Mouse (Mus musculus): ENCODE data around the gene Txnl4b. TPM values are rescaled to one million over a fixed set of nuclear protein-coding genes. Genes with fewer than 3 reads are reported as not detected.

Txnl4b gene
- total and polyA plus RNA-seq, 3 experiments: 4.2 to 5.1 (median 4.8) TPM

DNA sequence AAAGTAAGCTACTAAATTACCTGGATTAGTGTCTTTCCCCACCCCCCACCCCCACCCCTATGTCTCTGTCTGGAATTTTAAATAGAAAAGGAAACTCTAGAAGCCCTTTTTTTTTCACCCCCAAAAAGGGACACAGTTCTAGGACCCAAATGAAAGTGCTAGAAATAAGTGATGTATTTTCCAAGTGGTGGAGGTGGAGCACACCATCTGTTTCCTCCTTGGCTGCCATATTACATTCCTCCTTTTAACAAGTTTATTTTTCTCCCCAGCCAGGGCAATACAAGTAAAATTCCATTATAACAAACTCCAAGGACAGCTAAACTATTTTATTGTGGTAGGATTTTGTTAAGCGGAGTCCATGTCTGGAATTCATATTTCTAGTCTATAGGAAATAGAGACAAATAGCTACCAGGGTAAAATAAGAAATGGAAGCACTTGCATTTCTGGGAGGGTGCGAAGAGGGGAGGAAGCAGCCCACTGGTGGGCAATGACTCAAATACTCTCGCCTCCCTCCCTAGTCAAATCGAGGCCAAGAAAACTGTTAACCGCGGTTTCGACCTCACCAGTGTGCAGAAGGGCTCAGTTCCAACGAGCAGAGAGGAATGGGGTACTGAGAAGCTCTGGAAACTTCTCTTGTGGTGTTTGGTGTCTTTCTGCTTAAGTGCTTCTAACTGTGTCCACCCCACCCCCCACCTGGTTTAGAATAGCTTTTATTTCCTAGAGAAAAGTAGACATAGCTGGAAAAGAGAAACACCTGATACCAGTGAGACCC lies 22.8 kb upstream of the Txnl4b start:
- no peaks in the 10 kb centered on the region for H3K36me3 ChIP-seq (ENCODE audit: control insufficient read depth, insufficient read depth, low read length)
- TF ChIP-seq EP300 (IDR thresholded peaks at IDR 0.05; ENCODE audit: insufficient read depth, low read depth, low read length): no peak
- TF ChIP-seq POLR2A (IDR thresholded peaks at IDR 0.05; ENCODE audit: insufficient read depth, low read depth, low read length): no peak
- no peak for TF ChIP-seq CTCF (IDR thresholded peaks at IDR 0.05)
- WGBS: 59% methylated on average over 8 of the region's 8 CpGs
- no peak for DNase-seq
- H3K9ac ChIP-seq (ENCODE audit: low read depth, low read length): no peak overlapping the region
- no peaks in the 10 kb centered on the region for H3K79me2 ChIP-seq (replicated peaks; ENCODE audit: control insufficient read depth, insufficient read depth, low read length)
- intact Hi-C loops (cut with DNase I): no loop called here
- no peak overlapping the region for H3K27ac ChIP-seq
- H3K27me3 ChIP-seq (ENCODE audit: control insufficient read depth, insufficient read depth, low read length): no peaks in the 10 kb centered on the region
- H3K4me1 ChIP-seq (ENCODE audit: control insufficient read depth, insufficient read depth, low read length): no peaks in the 10 kb centered on the region
- H3K4me3 ChIP-seq: no peak overlapping the region

DNA sequence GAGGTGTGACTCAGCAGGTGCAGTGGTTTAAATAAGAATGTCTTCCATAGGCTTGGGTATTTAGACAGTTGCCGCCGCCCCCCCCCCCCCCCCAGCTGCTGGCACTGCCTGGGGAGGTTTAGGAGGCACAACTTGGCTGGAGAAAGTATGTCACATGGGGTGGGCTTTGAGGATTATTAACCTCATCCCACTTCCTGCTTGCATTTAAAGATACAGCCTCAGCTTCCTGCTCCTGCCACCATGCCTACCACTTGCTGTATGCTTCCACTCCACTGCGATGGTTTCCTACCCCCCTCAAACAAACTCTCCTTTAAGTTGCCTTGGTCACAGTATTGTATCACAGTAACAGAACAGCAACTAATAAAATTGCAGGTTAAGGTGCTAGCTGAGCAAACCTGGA lies 21.6 kb upstream of the Txnl4b start:
- Histone ChIP-seq H3K4me3 (no peak overlapping the region), H3K36me3 (ENCODE audit: control insufficient read depth, insufficient read depth, low read length) (no peaks in the 10 kb centered on the region), H3K9ac (ENCODE audit: low read depth, low read length) (no peak overlapping the region), H3K4me1 (ENCODE audit: control insufficient read depth, insufficient read depth, low read length) (no peaks in the 10 kb centered on the region), H3K27ac (no peak overlapping the region), H3K27me3 (ENCODE audit: control insufficient read depth, insufficient read depth, low read length) (no peaks in the 10 kb centered on the region), H3K79me2 (replicated peaks; ENCODE audit: control insufficient read depth, insufficient read depth, low read length) (no peaks in the 10 kb centered on the region)
- no peak for DNase-seq
- intact Hi-C loops (cut with DNase I): no loop called here
- WGBS: 57% methylated on average over 3 of the region's 3 CpGs
- no peak for TF ChIP-seq POLR2A (IDR thresholded peaks at IDR 0.05; ENCODE audit: insufficient read depth, low read depth, low read length)
- no peak for TF ChIP-seq CTCF (IDR thresholded peaks at IDR 0.05)
- no peak for TF ChIP-seq EP300 (IDR thresholded peaks at IDR 0.05; ENCODE audit: insufficient read depth, low read depth, low read length)

DNA sequence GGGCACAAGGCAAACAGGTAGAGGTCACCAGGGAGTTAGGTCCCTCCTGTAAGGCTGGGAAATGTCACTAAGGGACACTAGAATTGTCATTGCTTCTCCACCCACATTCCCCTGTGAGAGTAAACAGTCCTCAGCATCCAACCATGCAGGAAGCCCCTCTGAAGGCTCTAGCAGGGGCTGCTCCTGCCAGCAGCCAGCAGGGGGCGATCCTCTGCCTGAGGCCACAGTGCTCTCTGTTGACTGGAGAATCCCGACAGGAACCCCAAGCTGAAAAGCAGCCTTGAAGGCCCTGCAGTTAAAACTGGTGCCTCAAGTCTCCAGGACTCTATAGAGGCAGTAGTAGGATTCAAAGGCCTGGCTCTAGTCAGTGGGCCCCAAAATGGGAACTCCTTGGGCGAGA lies 14.0 kb upstream of the Txnl4b start:
- H3K27ac ChIP-seq: no peak overlapping the region
- H3K36me3 ChIP-seq (ENCODE audit: control insufficient read depth, insufficient read depth, low read length): no peaks in the 10 kb centered on the region
- no peak overlapping the region for H3K4me3 ChIP-seq
- no peaks in the 10 kb centered on the region for H3K4me1 ChIP-seq (ENCODE audit: control insufficient read depth, insufficient read depth, low read length)
- TF ChIP-seq POLR2A (IDR thresholded peaks at IDR 0.05; ENCODE audit: insufficient read depth, low read depth, low read length) (no peak), CTCF (IDR thresholded peaks at IDR 0.05) (peak; percentile 70)
- no peak overlapping the region for H3K9ac ChIP-seq (ENCODE audit: low read depth, low read length)
- intact Hi-C loops (cut with DNase I): no loop called here
- WGBS: 54% methylated on average over 3 of the region's 3 CpGs
- no peak for DNase-seq
- no peaks in the 10 kb centered on the region for H3K79me2 ChIP-seq (replicated peaks; ENCODE audit: control insufficient read depth, insufficient read depth, low read length)
- H3K27me3 ChIP-seq (ENCODE audit: control insufficient read depth, insufficient read depth, low read length): no peaks in the 10 kb centered on the region

DNA sequence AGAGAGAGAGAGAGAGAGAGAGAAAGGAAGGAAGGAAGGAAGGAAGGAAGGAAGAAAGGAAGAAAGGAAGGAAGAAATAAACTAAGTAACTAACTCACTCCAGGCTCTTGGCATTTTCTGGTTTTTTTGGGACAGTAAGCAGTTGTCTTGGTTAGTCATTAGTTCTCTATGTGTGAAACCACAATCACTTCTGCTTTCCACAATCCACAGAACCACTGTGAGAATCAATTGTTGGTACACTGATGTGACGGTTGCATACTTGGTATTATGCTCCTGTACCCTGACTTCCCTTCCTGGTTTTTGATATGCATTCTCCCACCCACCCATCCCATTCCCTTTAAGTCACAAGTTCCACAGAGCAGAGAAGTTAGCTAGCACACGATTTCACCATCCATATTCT lies 1.8 kb upstream of the Txnl4b start:
- Histone ChIP-seq H3K27me3 (ENCODE audit: control insufficient read depth, insufficient read depth, low read length) (no peaks in the 10 kb centered on the region), H3K36me3 (ENCODE audit: control insufficient read depth, insufficient read depth, low read length) (no peaks in the 10 kb centered on the region; the same call in 1 of the 2 replicates), H3K79me2 (replicated peaks; ENCODE audit: control insufficient read depth, insufficient read depth, low read length) (no peaks in the 10 kb centered on the region), H3K27ac (no peak overlapping the region), H3K4me1 (ENCODE audit: control insufficient read depth, insufficient read depth, low read length) (no peaks in the 10 kb centered on the region), H3K9ac (ENCODE audit: low read depth, low read length) (no peak overlapping the region), H3K4me3 (no peak overlapping the region)
- DNase-seq: no peak
- TF ChIP-seq CTCF (IDR thresholded peaks at IDR 0.05) (no peak), POLR2A (IDR thresholded peaks at IDR 0.05; ENCODE audit: insufficient read depth, low read depth, low read length) (no peak), EP300 (IDR thresholded peaks at IDR 0.05; ENCODE audit: insufficient read depth, low read depth, low read length) (no peak)
- intact Hi-C loops (cut with DNase I): loop anchor here (10.0 kb wide), 2 partner anchors 301 to 1979 kb away; partner anchors contain the start of genes Phlpp2 and Psmd7
- WGBS: 67% methylated on average over 2 of the region's 2 CpGs

DNA sequence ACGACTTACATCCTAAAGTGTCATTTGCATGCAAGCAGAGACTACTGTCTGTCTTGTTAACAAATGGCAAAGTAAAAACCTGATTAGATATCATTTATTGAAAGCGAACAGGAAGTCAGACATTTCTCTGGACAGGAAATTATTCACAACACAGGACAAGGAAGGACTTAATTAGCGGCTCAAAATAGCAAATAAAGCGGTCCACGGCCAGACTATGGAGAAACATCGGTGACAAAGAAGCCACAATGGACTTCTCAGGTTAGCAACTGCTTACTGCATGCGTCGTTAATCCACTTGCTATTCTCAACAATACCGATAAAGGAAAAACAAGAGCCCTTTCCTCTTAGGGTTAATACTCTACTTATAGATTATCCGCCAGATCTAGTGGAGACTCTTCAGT lies 926 bp upstream of the Txnl4b start:
- 1% methylated on average over 10 of the region's 10 CpGs for WGBS
- H3K4me1 ChIP-seq (ENCODE audit: control insufficient read depth, insufficient read depth, low read length): no peaks in the 10 kb centered on the region
- peak overlapping the region; percentile 58; the same call in 1 of the 2 replicates for H3K9ac ChIP-seq (ENCODE audit: low read depth, low read length)
- H3K4me3 ChIP-seq: peak overlapping the region; percentile 84
- H3K79me2 ChIP-seq (replicated peaks; ENCODE audit: control insufficient read depth, insufficient read depth, low read length): no peaks in the 10 kb centered on the region
- DNase-seq: no peak
- H3K36me3 ChIP-seq (ENCODE audit: control insufficient read depth, insufficient read depth, low read length): no peaks in the 10 kb centered on the region; the same call in 1 of the 2 replicates
- peak overlapping the region; percentile 92 for H3K27ac ChIP-seq
- TF ChIP-seq POLR2A (IDR thresholded peaks at IDR 0.05; ENCODE audit: insufficient read depth, low read depth, low read length): no peak
- no peaks in the 10 kb centered on the region for H3K27me3 ChIP-seq (ENCODE audit: control insufficient read depth, insufficient read depth, low read length)
- intact Hi-C loops (cut with DNase I): loop anchor here (5.0 to 10.0 kb wide), 3 partner anchors 213 to 1980 kb away; partner anchors contain the start of genes Ap1g1, Phlpp2 and Psmd7

DNA sequence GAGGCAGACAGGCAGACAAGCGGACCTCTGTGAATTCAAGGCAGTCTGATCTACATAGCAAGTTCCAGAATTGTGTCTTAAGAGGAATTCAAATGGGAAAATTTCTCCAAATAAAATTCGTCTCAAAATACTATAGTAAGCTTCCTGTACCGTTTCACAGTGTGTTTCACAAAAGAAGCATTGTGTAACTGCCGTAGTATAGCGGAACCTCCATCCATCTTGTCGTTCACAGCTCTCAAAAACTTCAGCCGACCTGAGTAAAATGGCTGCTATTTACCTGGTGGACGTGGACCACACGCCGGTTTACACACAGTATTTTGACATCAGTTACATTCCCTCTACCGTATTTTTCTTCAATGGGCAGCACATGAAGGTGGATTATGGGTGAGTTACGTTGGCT lies 5.4 kb downstream of the Txnl4b start:
- H3K27ac ChIP-seq: no peak overlapping the region
- H3K36me3 ChIP-seq (ENCODE audit: control insufficient read depth, insufficient read depth, low read length): no peaks in the 10 kb centered on the region
- WGBS: 88% methylated on average over 12 of the region's 12 CpGs
- no peaks in the 10 kb centered on the region for H3K79me2 ChIP-seq (replicated peaks; ENCODE audit: control insufficient read depth, insufficient read depth, low read length)
- H3K4me1 ChIP-seq (ENCODE audit: control insufficient read depth, insufficient read depth, low read length): no peaks in the 10 kb centered on the region
- no peak overlapping the region for H3K4me3 ChIP-seq
- no peaks in the 10 kb centered on the region for H3K27me3 ChIP-seq (ENCODE audit: control insufficient read depth, insufficient read depth, low read length)
- no peak overlapping the region for H3K9ac ChIP-seq (ENCODE audit: low read depth, low read length)
- no peak for TF ChIP-seq CTCF (IDR thresholded peaks at IDR 0.05)
- TF ChIP-seq POLR2A (IDR thresholded peaks at IDR 0.05; ENCODE audit: insufficient read depth, low read depth, low read length): no peak
- no peak for TF ChIP-seq EP300 (IDR thresholded peaks at IDR 0.05; ENCODE audit: insufficient read depth, low read depth, low read length)
- intact Hi-C loops (cut with DNase I): no loop called here
- DNase-seq: no peak

Data from heart, adult 2 months (tissue).